Mouse (Mus musculus): ENCODE measurements at regions not wholly inside any gene's neighbourhood (a gene's known extent, or its start where the extent isn't known, plus 50 kb on each side); places are given as distances from the start of the nearest gene placed in this dataset.
"Not testable (repeated sequence)": the region's sequence is repeated elsewhere in the genome, so short reads cannot be mapped to it uniquely, and the experiment has no call there.

DNA sequence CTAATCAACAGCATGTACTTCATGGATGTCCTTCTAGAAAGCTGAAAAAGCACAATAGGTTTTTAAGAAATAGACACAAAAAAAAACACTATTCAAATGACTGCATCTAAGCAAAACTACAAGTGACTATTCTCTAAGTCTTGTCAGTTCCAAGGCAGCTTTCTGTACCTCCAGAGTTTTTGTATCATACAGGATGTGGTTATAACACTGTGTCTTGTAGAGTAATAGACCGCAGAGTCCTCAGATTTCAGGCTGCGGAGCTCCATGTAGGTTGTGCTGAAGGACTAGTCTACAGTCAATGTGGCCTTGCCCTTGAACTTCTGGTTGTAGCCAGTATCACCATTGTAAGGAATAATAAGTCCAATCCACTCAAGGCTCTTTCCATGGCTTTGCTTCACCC, 1137.7 kb upstream of the Zfp386 start:
- not testable (repeated sequence) for DNase-seq

DNA sequence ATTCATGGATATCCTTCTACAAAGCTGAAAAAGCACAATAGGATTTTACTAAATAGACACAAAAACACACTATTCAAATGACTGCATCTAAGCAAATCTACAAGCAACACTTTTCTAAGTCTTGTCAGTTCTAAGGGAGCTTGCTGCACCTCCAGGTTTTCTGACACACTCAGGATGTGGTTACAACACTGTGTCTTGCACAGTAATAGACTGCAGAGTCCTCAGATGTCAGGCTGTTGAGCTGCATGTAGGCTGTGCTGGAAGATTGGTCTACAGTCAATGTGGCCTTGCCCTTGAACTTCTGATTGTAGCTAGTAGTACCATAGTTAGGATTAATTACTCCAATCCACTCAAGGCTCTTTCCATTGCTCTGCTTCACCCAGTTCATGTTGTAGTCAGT, 1133.1 kb upstream of the Zfp386 start:
- not testable (repeated sequence) for DNase-seq

DNA sequence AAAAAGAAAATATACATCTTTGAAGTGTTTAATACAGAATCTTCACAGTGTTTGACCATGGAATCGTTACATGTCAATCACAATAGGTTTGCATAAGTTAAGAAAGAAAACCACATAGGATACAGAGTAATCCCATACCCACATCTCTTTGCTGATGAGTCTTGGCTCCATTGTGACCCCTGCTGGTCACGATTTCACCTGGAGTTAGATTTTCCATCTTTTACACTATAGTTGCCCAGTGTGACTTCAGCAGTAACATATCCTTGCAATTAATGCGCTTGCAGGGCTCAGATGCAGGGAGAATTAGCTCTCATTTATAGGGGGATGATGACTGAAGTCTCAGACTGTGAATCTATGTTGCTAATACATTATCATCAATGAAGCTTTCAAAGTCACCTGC, 1119.8 kb upstream of the Zfp386 start:
- no peak for DNase-seq

DNA sequence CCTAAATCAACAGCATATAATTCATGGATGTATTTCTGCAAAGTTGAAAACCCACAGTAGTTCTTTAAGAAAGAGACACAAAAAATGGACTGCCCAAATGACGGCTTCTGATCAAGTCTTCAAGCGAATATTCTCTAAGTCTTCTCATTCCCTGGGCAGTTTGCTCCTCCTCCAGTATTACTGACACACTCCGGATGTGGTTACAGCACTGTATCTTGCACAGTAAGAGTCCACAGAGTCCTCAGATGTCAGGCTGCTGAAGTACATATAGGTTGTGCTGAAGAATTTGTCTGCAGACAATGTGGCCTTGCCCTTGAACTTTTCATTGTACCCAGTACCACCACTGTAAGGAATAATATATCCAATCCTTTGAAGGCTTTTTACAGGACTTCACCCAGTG, 1115.4 kb upstream of the Zfp386 start:
- no peak for DNase-seq

DNA sequence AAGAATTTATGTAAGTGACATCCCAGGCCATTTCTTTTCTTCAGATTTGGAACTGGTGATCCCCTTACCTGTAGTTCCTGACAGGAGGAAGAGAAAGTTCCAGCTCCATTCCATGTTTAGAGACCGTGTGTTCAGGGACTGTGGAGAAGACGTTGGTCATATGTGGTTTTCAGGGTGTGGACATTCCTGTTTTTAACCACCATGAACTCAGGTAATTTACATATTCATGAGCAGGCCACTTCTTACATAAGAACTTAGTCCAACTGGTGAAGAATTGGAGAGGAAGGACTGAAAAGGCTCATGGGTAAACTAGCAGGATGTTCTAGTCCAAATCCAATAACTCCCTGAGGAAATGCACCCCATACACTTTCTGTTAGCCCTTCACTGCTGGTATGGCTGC, 1114.9 kb upstream of the Zfp386 start:
- no peak for DNase-seq

DNA sequence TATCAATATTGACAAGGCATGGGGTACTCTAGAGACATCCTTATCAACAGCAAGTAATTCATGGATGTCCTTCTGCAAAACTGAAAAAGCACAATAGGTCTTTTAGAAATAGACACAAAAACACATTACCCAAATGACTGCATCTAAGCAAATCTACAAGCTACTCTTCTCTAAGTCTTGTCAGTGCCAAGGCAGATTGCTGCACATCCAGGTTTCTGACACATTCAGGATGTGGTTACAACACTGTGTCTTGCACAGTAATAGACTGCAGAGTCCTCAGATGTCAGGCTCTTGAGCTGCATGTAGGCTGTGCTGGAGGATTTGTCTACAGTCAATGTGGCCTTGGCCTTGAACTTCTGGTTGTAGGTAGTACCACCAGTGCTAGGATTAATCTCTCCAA, 1110.7 kb upstream of the Zfp386 start:
- not testable (repeated sequence) for DNase-seq

DNA sequence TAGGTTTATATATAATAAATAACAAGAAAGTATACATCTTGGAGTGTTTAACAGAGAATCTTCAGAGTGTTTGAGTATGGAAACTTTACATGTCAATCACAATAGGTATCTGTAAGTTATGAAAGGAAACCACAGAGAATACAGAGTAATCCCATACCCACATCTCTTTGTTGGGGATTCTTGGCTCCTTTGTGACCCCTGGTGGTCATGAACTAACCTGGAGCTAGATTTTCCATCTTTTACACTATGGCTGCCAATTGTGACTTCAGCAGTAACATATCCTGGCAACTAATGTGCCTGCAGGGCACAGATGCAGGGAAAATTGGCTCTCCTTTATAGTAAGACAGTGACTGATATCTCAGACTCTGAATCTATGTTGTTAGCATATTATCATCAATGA, 1107.9 kb upstream of the Zfp386 start:
- DNase-seq, result no peak

DNA sequence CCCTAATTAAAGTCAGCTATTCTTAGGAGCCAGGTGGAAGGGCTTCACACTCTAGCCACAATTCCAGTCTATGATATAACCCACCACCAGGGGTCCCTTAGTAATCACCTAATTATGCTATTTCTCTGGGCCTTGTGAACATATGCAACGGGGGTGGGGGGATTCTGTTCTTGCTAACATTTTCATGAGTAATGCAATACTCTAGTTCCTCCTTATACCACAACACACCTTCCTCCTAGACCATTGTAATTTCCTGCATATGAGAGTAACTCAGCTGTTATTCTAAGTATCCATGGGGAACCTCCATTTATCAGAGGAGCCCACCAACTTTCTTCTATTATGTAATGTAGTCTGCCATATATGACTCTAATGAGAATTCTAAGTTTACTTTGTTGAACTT, 1085.4 kb upstream of the Zfp386 start:
- no peak for DNase-seq

DNA sequence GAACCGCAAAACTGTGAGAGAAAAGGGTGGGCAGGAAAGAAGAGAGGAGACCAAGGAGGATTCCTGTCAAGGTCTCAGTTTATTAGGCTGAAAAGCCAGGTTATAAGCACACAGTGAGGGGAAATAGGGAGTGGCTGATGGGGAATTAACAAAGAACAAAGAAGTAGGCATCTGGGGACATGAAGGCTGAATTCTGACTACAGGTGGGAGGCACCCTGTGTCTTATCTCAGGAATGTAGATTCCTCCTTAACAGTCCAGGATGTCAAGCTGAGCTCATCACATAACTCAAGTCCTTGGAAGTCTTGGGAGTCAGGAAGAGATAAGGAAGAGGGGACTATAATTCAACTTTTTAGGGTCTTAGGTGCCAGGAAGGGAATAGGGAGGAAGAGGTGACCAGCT, 1083.3 kb upstream of the Zfp386 start:
- not testable (repeated sequence) for DNase-seq

DNA sequence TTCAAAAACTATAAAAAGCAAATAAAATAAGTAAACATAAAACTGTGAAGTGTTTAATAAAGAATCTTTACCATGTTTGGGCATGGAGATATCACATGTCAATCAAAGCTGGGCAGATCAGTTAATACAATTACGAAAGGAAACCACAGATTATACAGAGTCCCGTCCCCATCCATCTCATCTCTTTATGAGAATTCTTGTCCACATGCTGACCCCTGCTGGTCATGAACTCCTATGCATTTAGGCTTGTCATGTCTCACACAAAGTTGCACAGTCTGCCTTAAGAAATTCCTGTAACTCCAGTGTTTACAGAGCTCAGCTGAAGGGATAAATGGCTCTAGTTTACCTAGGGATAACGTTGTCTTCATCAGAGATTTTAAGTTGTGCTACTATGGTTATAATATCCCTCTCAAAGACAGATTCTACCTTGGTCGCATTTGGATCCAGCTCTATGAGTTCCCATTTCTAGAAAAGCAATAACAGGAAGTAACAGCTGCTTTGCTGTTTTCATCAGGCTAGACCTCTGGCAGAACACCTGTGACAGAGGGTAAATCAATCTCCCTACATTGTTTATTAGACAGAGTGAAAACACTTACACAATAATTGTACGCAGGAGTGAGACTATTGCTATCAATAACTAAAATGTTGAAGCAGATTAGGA, 1065.9 kb upstream of the Zfp386 start:
- DNase-seq, result no peak

DNA sequence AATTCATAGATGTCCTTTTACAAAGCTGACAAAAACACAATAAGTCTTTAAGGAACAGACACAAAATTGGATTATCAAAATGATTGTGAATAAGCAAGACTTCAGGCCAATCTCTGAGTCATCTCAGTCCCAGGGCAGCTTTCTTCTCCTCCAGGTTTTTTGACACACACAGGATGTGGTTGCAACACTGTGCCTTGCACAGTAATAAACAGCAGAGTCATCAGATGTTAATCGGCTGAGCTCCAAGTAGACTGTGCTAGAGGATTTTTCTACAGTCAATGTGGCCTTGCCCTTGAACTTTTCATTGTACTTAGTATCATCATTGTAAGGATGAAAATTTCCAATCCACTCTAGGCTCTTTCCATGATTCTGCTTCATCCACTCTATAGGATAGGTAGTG, 1056.6 kb upstream of the Zfp386 start:
- DNase-seq, result no peak

DNA sequence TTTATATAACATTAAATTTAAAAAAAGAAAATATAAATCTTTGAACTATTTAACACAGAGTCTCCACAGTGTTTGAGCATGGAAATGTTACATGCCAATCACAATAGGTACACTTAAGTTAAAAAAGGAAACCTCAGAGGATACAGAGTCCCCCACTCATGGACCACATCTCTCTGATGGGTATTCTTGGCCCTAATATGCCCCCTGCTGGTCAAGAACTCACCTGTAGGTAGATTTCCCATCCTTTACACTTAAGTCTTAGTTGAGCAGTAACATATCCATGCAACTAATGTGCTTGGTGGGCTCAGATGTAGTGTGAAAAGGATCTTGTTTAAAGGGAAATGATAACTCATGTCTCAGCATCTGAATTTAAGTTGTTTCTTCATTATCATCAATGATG, 1050.7 kb upstream of the Zfp386 start:
- DNase-seq, result no peak

DNA sequence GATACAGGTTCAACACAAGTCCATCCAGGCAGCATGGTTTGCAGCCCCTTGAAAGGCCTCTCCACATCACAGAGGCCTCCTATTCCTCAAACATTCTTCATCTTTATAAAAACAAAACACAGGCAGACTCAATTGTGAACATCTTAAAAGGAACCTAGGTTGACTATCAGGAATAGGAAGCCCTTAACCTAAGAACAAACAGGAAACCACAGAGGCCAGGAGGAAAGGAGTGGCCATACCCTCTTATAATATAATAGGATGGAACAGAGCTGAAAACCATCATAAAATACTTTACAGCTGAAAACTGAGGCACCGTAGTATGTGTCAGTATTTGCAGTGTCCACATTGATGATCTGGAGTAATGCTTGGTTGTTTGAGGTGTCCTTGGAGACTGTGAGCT, 1044.4 kb upstream of the Zfp386 start:
- DNase-seq, result no peak

DNA sequence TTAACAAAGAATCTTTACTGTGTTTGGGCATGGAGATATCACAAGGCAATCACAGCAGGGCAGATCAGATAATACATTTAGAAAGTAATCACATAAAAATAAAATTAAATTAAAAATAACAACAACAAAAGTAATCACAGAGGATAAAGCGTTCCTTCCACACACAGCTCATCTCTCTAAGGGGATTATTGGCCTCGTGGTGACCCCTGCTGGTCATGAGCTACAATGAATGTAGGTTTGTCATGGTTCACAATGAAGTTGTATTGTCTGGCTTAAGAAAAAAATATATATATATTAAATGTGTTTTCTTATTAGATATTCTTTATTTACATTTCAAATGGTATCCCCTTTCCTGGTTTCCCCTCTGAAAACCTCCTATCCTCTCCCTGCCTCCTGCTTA, 1039.1 kb upstream of the Zfp386 start:
- no peak for DNase-seq

DNA sequence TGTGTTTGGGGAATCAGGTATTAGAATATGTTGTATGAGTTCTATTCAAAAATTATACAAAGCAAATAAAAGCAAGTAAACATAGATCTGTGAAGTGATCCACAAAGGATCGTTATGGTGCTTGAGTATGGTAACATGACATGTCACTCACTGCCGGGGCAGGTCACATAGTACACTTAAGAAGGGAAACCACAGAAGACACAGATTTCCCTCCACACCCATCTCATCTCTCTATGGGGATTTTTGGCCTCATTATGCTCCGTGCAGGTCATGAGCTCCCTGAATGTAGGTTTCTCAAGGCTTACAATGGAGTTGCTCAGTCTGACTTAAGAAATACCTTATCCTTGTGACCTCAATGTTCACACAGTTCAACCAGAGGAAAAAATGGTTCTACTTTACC, 1034.8 kb upstream of the Zfp386 start:
- no peak for DNase-seq

DNA sequence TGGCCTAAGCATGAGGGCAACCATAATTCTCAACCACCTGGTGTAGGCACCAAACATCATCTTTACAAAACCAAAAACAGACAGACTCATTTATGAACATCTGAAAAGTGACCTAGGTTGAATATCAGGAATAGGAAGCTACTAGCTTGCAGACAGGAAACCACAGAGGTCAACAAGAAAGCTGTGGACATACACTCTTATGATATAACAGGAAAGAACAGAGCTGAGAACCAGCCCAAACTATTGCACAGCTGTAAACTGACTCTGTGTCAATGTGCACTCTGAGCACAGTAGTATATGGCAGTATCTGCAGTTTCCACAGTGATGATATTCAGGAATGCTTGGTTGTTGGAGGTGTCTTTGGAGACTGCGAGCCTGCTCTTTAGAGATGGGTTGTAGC, 1023.8 kb upstream of the Zfp386 start:
- DNase-seq, result no peak

DNA sequence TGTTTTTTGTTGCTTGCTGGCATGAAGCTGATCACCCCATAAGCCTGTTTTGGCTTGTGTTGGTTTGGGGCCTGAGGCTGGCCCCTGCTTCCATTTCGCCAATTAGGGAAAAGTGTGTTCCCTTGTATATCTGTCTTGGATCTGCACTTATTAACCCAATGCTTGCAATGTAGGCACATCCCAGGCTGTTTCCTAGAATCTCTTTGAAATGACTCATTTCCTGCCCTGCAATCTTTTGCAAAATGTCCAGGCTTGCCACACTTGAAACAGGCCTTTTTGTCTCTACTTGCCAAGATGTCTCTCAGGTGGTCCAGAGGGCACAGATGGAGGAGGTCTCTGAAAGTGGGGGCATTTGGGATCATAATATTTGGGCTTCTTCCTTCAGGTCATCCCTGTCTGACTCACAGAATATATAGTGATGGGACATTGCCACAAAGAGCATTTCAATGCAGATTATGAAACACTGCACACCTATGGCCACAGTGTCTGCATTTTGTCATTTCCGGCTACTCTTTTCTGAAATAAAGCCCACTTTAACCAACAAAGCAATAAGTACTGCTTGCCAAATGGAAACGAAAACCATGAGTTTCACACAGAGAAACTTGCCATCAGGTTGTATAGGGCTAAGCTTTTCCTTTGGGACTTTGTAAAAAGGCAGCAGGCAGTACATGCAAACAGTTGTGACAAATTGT, 1012.9 kb upstream of the Zfp386 start:
- DNase-seq, result no peak

DNA sequence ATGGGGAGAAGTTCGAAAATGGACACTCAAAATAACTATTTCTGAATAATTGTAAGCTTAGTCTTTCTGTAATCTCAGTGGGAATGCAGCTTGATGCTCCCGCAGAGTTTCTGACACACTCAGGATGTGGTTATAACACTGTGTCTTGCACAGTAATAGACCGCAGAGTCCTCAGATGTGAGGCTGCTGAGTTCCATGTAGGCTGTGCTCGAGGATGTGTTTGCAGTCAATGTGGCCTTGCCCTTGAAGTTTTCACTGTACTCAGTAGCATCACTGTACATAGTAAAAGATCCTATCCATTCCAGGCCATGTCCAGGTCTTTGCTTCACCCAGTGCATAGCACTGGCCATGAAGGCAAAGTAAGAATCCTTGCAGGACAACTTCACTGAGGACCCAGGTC, 992.4 kb upstream of the Zfp386 start:
- no peak for DNase-seq

DNA sequence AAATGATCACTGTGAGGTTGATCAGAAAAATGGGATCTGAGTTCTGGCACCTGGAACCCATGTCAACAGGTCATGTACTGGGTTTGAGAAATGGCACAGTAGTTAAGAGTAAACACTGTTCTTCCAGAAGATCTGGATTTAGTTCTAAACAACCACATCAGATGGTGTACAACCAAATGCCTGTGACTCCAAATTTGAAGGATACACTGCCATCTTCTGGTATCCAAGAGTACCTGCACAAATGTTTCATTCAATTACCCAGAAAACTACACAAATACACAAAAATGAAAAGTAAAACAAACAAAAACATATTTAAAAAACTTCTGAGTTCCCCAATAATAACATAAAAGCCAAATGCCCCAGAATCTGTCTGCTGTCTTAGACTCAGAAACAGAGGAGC, 987.6 kb upstream of the Zfp386 start:
- not testable (repeated sequence) for DNase-seq

DNA sequence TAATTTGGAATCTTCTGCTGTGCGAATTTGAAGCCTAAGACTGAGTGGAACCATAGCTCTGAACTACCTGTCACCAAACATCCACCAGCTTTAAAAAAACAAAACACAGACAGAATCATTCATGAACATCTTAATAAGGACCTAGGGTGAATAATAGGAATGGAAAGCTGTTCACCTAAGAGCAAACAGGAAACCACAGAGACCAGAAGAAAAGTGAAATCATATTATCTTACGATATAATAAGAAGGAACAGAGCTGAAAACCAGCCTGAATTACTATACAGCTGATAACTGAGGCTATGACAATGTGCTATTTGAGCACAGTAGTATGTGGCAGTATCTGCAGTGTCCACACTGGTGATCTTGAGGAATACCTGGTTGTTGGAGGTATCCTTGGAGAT, 980.3 kb upstream of the Zfp386 start:
- DNase-seq, result no peak

DNA sequence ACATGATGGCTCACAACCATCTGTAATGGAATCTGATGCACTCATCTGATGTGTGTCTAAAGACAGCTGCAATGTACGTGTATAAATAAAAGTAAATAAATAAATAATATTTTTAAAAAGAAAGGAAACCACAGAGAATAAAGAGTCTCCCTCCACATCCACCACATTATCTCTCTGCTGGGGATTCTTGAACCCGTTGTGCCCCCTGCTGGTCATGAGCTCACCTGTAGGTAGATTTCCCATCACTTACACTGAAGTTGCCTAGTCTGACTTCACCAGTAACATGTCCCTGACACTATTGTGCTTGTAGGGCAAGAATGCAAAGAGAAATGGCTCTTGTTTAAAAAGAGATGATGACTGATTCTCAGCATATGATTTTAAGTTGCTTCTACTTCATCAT, 956.1 kb upstream of the Zfp386 start:
- not testable (repeated sequence) for DNase-seq

DNA sequence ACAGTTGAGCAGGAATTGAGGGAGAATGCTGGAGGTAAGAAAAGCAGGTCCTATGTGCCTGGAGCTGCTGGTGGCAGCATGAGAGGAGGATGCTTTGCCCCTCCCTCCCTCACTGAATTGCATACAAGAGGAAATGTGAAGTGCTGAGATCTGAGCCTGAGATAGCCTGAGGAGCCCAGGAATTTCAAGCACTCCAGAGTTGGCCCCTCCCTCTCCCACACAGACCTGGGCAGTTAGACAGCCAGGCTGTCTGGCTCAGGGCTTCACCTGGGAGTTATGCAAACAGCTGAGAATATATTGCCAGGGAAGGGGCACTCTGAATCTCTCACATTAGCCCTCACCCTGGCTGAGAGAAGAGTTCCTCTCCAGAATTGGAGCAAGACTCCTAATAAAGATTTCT, 937.8 kb upstream of the Zfp386 start:
- DNase-seq, result no peak

DNA sequence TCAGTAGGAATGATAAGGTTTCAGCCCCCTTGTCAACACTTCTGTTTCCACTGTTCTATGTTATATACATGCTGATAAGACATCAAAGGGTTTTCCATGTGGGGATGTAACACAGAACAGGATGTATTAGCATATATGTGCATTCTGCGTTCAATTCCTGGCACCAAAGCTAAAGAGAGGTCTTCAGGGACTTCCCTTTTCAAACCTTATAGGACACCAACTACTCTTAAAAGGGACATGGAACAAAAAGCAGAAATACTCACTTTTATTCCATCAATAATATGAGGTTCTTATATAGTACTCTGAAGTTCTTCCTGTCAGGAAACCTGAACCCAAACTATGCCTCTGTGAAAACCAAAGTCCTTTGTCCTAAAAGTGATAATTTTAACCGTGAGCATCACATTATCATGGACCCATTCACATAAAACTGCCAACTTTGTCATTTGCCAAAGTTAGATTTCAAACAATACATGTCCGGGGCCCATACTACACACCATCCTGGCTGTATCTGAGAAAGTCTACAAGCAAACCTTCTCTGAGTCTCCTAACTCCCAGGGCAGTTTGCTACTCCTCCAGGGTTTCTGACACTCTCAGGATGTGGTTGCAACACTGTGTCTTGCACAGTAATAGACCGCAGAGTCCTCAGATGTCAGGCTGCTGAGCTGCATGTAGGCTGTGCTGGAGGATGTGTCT, 928.2 kb upstream of the Zfp386 start:
- DNase-seq, result not testable (repeated sequence)

DNA sequence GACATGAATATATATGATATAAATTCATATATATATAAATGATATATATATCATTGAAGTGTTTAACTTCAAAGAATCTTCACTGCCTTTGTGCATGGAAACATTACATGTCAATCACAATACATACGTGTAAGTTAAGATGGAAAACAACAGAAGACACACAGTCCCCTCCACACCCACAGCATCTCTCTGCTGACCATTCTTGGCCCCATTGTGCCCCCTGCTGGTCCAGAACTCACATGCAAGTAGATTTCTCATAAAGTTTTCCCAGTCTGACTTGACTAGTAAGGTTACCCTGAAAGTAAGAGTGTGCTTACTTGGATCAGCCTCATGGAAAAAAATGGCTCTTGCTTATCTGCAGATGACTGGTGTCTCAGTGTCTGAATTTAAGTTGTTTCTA, 926.3 kb upstream of the Zfp386 start:
- no peak for DNase-seq

Data from kidney, adult 11 months (tissue).